Mouse (Mus musculus): ENCODE data around the gene Mllt6.
"Not testable (repeated sequence)": the region's sequence is repeated elsewhere in the genome, so short reads cannot be mapped to it uniquely, and the experiment has no call there.

The Mllt6 gene

GRCm38 (mm10) chr11:97662893-97663527 lies at the start of gene Mllt6:
Gene Mllt6 (plus strand): TSS chr11:97663414.
- in situ Hi-C loops (cut with MboI; ENCODE audit: low sequenced_read_pairs) = no loop called here

GRCm38 (mm10) chr11:97615276-97615675 lies 47.9 kb upstream of the Mllt6 start:
- in situ Hi-C loops (cut with MboI; ENCODE audit: low sequenced_read_pairs) = no loop called here

- in situ Hi-C loops (cut with MboI; ENCODE audit: low sequenced_read_pairs) = no loop called here
Observed at GRCm38 (mm10) chr11:97618368-97618767, 44.8 kb upstream of the Mllt6 start.

GRCm38 (mm10) chr11:97619391-97619795 lies 43.8 kb upstream of the Mllt6 start:
- in situ Hi-C loops (cut with MboI; ENCODE audit: low sequenced_read_pairs) = no loop called here

- in situ Hi-C loops (cut with MboI; ENCODE audit: low sequenced_read_pairs) = loop anchor here (5.0 kb wide), 1 partner anchor 150 kb away; no protein-coding TSS in a partner anchor
Observed at GRCm38 (mm10) chr11:97622440-97622839, 40.8 kb upstream of the Mllt6 start.

GRCm38 (mm10) chr11:97623166-97623565 lies 40.0 kb upstream of the Mllt6 start:
- in situ Hi-C loops (cut with MboI; ENCODE audit: low sequenced_read_pairs) = loop anchor here (5.0 kb wide), 1 partner anchor 151 kb away; no protein-coding TSS in a partner anchor

- in situ Hi-C loops (cut with MboI; ENCODE audit: low sequenced_read_pairs) = no loop called here
Observed at GRCm38 (mm10) chr11:97625551-97625950, 37.7 kb upstream of the Mllt6 start.

- in situ Hi-C loops (cut with MboI; ENCODE audit: low sequenced_read_pairs) = no loop called here
Observed at GRCm38 (mm10) chr11:97626431-97626830, 36.8 kb upstream of the Mllt6 start.

- in situ Hi-C loops (cut with MboI; ENCODE audit: low sequenced_read_pairs) = no loop called here
Observed at GRCm38 (mm10) chr11:97626850-97627249, 36.4 kb upstream of the Mllt6 start.

GRCm38 (mm10) chr11:97627556-97628302 lies 35.5 kb upstream of the Mllt6 start:
- in situ Hi-C loops (cut with MboI; ENCODE audit: low sequenced_read_pairs) = no loop called here

GRCm38 (mm10) chr11:97628303-97628567 lies 35.0 kb upstream of the Mllt6 start:
- in situ Hi-C loops (cut with MboI; ENCODE audit: low sequenced_read_pairs) = no loop called here

GRCm38 (mm10) chr11:97628568-97629518 lies 34.4 kb upstream of the Mllt6 start:
- in situ Hi-C loops (cut with MboI; ENCODE audit: low sequenced_read_pairs) = no loop called here

GRCm38 (mm10) chr11:97629576-97629975 lies 33.6 kb upstream of the Mllt6 start, which contains the start of gene Epop:
Gene Epop (minus strand): TSS chr11:97629702.
- in situ Hi-C loops (cut with MboI; ENCODE audit: low sequenced_read_pairs) = no loop called here

- in situ Hi-C loops (cut with MboI; ENCODE audit: low sequenced_read_pairs) = no loop called here
Observed at GRCm38 (mm10) chr11:97631046-97631445, 32.2 kb upstream of the Mllt6 start.

GRCm38 (mm10) chr11:97631500-97631899 lies 31.7 kb upstream of the Mllt6 start:
- in situ Hi-C loops (cut with MboI; ENCODE audit: low sequenced_read_pairs) = no loop called here

- in situ Hi-C loops (cut with MboI; ENCODE audit: low sequenced_read_pairs) = no loop called here
Observed at GRCm38 (mm10) chr11:97631938-97632337, 31.3 kb upstream of the Mllt6 start.

GRCm38 (mm10) chr11:97632440-97632839 lies 30.8 kb upstream of the Mllt6 start:
- in situ Hi-C loops (cut with MboI; ENCODE audit: low sequenced_read_pairs) = not testable (repeated sequence)

- in situ Hi-C loops (cut with MboI; ENCODE audit: low sequenced_read_pairs) = no loop called here
Observed at GRCm38 (mm10) chr11:97635468-97636019, 27.7 kb upstream of the Mllt6 start.

- in situ Hi-C loops (cut with MboI; ENCODE audit: low sequenced_read_pairs) = loop anchor here (10.0 kb wide), 1 partner anchor 53 kb away; no protein-coding TSS in a partner anchor
Observed at GRCm38 (mm10) chr11:97641668-97642067, 21.5 kb upstream of the Mllt6 start.

GRCm38 (mm10) chr11:97642746-97643145 lies 20.5 kb upstream of the Mllt6 start:
- in situ Hi-C loops (cut with MboI; ENCODE audit: low sequenced_read_pairs) = loop anchor here (10.0 kb wide), 1 partner anchor 52 kb away; no protein-coding TSS in a partner anchor
